Mouse (Mus musculus): ENCODE measurements at regions not wholly inside any gene's neighbourhood (a gene's known extent, or its start where the extent isn't known, plus 50 kb on each side); places are given as distances from the start of the nearest gene placed in this dataset.

DNA sequence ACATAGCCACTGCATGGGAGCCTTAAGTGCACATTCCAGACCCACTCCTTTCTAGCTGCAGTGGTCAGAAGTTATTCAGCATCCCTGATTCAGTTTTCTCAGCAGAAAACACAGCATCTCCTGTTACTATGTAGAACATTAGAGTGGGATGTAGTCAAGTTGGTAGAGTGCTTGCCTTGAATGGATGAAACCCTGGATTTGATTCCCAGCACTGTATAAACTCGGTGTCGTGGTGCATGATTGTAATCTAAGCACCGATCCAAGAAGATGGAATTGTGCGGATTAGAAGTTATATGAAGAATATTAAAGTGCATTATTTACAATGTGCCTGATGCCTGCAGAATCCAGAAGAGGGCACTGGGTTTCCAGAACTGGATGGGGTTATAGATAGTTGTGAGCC lies 170.6 kb upstream of the Mme start:
- TF ChIP-seq CTCF (IDR thresholded peaks at IDR 0.05; ENCODE audit: low read depth, low read length) (no peak), POLR2A (IDR thresholded peaks at IDR 0.05; ENCODE audit: extremely low read depth, insufficient read depth, low read length) (no peak)

All from liver, adult 2 months (tissue).